Mouse (Mus musculus) embryonic facial prominence, embryonic 15.5 days (tissue): ENCODE results near the gene Runx3. TPM values are rescaled to one million over a fixed set of nuclear protein-coding genes. Genes with fewer than 3 reads are reported as not detected.
A peak's percentile ranks its signal among the peaks of the same experiment; 100 is the strongest.

Source experiments
- ATAC-seq: fragments of 200-750 bp; cut with Nextera tagmentation; 2 replicates; pipeline ENCODE4 v1.8.0; 2017; ENCODE audit warnings: low read depth, moderate TSS enrichment; ENCODE audit not compliant: insufficient number of reproducible peaks, low FRiP score, low TSS enrichment
- H3K27ac ChIP-seq: fragments of 300-500 bp; sonication (generic); replicated peaks from 2 replicates; pipeline ENCODE4 v1.5.1; 2015; ENCODE audit warnings: mild to moderate bottlenecking, inconsistent platforms
- H3K27me3 ChIP-seq: fragments of 300-500 bp; sonication (generic); 2 replicates; pipeline ENCODE4 v1.6.1; 2015; ENCODE audit warnings: inconsistent platforms
- H3K36me3 ChIP-seq: fragments of 300-500 bp; sonication (generic); 2 replicates; pipeline ENCODE4 v1.6.1; 2015; ENCODE audit warnings: mild to moderate bottlenecking, inconsistent platforms
- H3K4me1 ChIP-seq: fragments of 300-500 bp; sonication (generic); 2 replicates; pipeline ENCODE4 v1.6.1; 2015; ENCODE audit warnings: inconsistent platforms
- H3K4me2 ChIP-seq: fragments of 300-500 bp; sonication (generic); replicated peaks from 2 replicates; pipeline ENCODE4 v1.6.1; 2015; ENCODE audit warnings: mild to moderate bottlenecking, inconsistent platforms
- H3K4me3 ChIP-seq: fragments of 300-500 bp; sonication (generic); replicated peaks from 2 replicates; pipeline ENCODE4 v1.5.1; 2015; ENCODE audit warnings: mild to moderate bottlenecking, inconsistent platforms
- H3K9ac ChIP-seq: fragments of 300-500 bp; sonication (generic); 2 replicates; pipeline ENCODE4 v1.6.1; 2015; ENCODE audit warnings: inconsistent platforms
- H3K9me3 ChIP-seq: fragments of 300-500 bp; sonication (generic); replicated peaks from 2 replicates; pipeline ENCODE4 v1.6.1; 2016; ENCODE audit warnings: inconsistent platforms
- WGBS: fragments of 180-500 bp; shearing (Covaris S2); methylation state at CpG from one replicate; pipeline ENCODE4 v1.1.7; 2015; 5-methylcytosine and 5-hydroxymethylcytosine counted together
- polyA plus RNA-seq: library from polyadenylated mRNA; unstranded; fragments of >200 nt; fragmentation: Nextera tagmentation; extraction: Ambion mirVana; gene quantifications from 2 replicates; pipeline ENCODE4 v1.2.1, GENCODE M21; 2015

Runx3 gene
- polyA plus RNA-seq, 1 experiment from 2014 or later: 3.2 TPM

- 69% methylated on average over 13 of the region's 13 CpGs for whole genome bisulfite sequencing
- Histone ChIP-seq H3K27me3 (peaks cover 4% of the 10 kb centered on the region), H3K4me2 (no peak overlapping the region), H3K4me3 (no peak overlapping the region), H3K9ac (no peak overlapping the region), H3K9me3 (no peaks in the 10 kb centered on the region), H3K36me3 (no peaks in the 10 kb centered on the region), H3K4me1 (peaks cover 12% of the 10 kb centered on the region), H3K27ac (no peak overlapping the region)
- 0 out of 2 replicates have a peak, but pooled peaks have one; percentile 45 for ATAC-seq
Measured at GRCm38 (mm10) chr4:135090613-135091012, 29.8 kb upstream of the Runx3 start.

GRCm38 (mm10) chr4:135092871-135093270 is 27.6 kb upstream of the Runx3 start:
- Histone ChIP-seq H3K4me3 (no peak overlapping the region), H3K4me1 (peaks cover 15% of the 10 kb centered on the region), H3K27me3 (no peaks in the 10 kb centered on the region; the same call in none of the 2 replicates), H3K4me2 (no peak overlapping the region), H3K9me3 (no peaks in the 10 kb centered on the region), H3K27ac (no peak overlapping the region), H3K36me3 (no peaks in the 10 kb centered on the region), H3K9ac (no peak overlapping the region)
- ATAC-seq: no peak
- WGBS: 26% methylated on average over 3 of the region's 3 CpGs

- H3K4me1 ChIP-seq: peaks cover 8% of the 10 kb centered on the region
- no peak overlapping the region for H3K9ac ChIP-seq
- H3K27me3 ChIP-seq: no peaks in the 10 kb centered on the region; the same call in 1 of the 2 replicates
- 0 out of 2 replicates have a peak overlapping the region, but pooled peaks have one; percentile 28 for H3K27ac ChIP-seq
- no peak for ATAC-seq
- H3K4me2 ChIP-seq: no peak overlapping the region
- no peaks in the 10 kb centered on the region for H3K36me3 ChIP-seq
- no peaks in the 10 kb centered on the region for H3K9me3 ChIP-seq
- 62% methylated on average over 8 of the region's 8 CpGs for WGBS
- no peak overlapping the region for H3K4me3 ChIP-seq
Measured at GRCm38 (mm10) chr4:135095693-135096092, 24.8 kb upstream of the Runx3 start.

- no peak overlapping the region for H3K4me2 ChIP-seq
- H3K9ac ChIP-seq: no peak overlapping the region
- no peaks in the 10 kb centered on the region for H3K9me3 ChIP-seq
- H3K4me3 ChIP-seq: no peak overlapping the region
- 82% methylated on average over 17 of the region's 17 CpGs for WGBS
- peak; percentile 26; the same call in 1 of the 2 replicates for ATAC-seq
- H3K4me1 ChIP-seq: peaks cover 5% of the 10 kb centered on the region
- no peak overlapping the region for H3K27ac ChIP-seq
- H3K36me3 ChIP-seq: no peaks in the 10 kb centered on the region
- H3K27me3 ChIP-seq: peaks cover 6% of the 10 kb centered on the region; the same call in 1 of the 2 replicates
Measured at GRCm38 (mm10) chr4:135097910-135098891, 22.3 kb upstream of the Runx3 start.

GRCm38 (mm10) chr4:135102019-135102740 is 18.3 kb upstream of the Runx3 start:
- no peak overlapping the region for H3K27ac ChIP-seq
- H3K27me3 ChIP-seq: peaks cover 10% of the 10 kb centered on the region; the same call in 1 of the 2 replicates
- no peak overlapping the region for H3K9ac ChIP-seq
- ATAC-seq: no peak
- H3K9me3 ChIP-seq: no peaks in the 10 kb centered on the region
- H3K4me1 ChIP-seq: no peaks in the 10 kb centered on the region
- H3K4me3 ChIP-seq: no peak overlapping the region
- H3K36me3 ChIP-seq: no peaks in the 10 kb centered on the region
- WGBS: 73% methylated on average over 13 of the region's 13 CpGs
- no peak overlapping the region for H3K4me2 ChIP-seq

- WGBS: 20% methylated on average over 4 of the region's 4 CpGs
- Histone ChIP-seq H3K9me3 (no peaks in the 10 kb centered on the region), H3K27me3 (peaks cover 10% of the 10 kb centered on the region; the same call in 1 of the 2 replicates), H3K27ac (no peak overlapping the region), H3K4me3 (no peak overlapping the region), H3K4me1 (no peaks in the 10 kb centered on the region), H3K9ac (no peak overlapping the region), H3K36me3 (no peaks in the 10 kb centered on the region), H3K4me2 (no peak overlapping the region)
- ATAC-seq: no peak
Measured at GRCm38 (mm10) chr4:135102761-135103160, 17.7 kb upstream of the Runx3 start.

- 63% methylated on average over 5 of the region's 5 CpGs for WGBS
- Histone ChIP-seq H3K27me3 (peaks cover 10% of the 10 kb centered on the region; the same call in 1 of the 2 replicates), H3K36me3 (no peaks in the 10 kb centered on the region), H3K4me1 (no peaks in the 10 kb centered on the region), H3K27ac (no peak overlapping the region), H3K4me2 (no peak overlapping the region), H3K9ac (no peak overlapping the region), H3K9me3 (no peaks in the 10 kb centered on the region), H3K4me3 (no peak overlapping the region)
- ATAC-seq: no peak
Measured at GRCm38 (mm10) chr4:135103800-135104199, 16.7 kb upstream of the Runx3 start.

GRCm38 (mm10) chr4:135106968-135107367 is 13.5 kb upstream of the Runx3 start:
- peaks cover 10% of the 10 kb centered on the region; the same call in 1 of the 2 replicates for H3K27me3 ChIP-seq
- H3K4me2 ChIP-seq: no peak overlapping the region
- ATAC-seq: no peak
- no peaks in the 10 kb centered on the region for H3K4me1 ChIP-seq
- H3K36me3 ChIP-seq: no peaks in the 10 kb centered on the region
- H3K9me3 ChIP-seq: no peaks in the 10 kb centered on the region
- H3K4me3 ChIP-seq: no peak overlapping the region
- WGBS: 24% methylated on average over 4 of the region's 4 CpGs
- H3K27ac ChIP-seq: no peak overlapping the region
- no peak overlapping the region for H3K9ac ChIP-seq

GRCm38 (mm10) chr4:135108666-135109065 is 11.8 kb upstream of the Runx3 start:
- Histone ChIP-seq H3K9me3 (no peaks in the 10 kb centered on the region), H3K36me3 (no peaks in the 10 kb centered on the region), H3K4me1 (no peaks in the 10 kb centered on the region), H3K4me3 (no peak overlapping the region), H3K27ac (no peak overlapping the region), H3K9ac (no peak overlapping the region), H3K4me2 (no peak overlapping the region), H3K27me3 (0 out of 2 replicates have a peak, but pooled peaks cover 3% of the 10 kb centered on the region)
- no peak for ATAC-seq
- 72% methylated on average over 3 of the region's 3 CpGs for WGBS

- WGBS: 83% methylated on average over 8 of the region's 8 CpGs
- no peaks in the 10 kb centered on the region for H3K36me3 ChIP-seq
- no peak overlapping the region for H3K4me3 ChIP-seq
- no peaks in the 10 kb centered on the region for H3K9me3 ChIP-seq
- H3K4me2 ChIP-seq: no peak overlapping the region
- ATAC-seq: peak; percentile 68; the same call in 1 of the 2 replicates
- no peak overlapping the region for H3K27ac ChIP-seq
- no peak overlapping the region for H3K9ac ChIP-seq
- H3K4me1 ChIP-seq: no peaks in the 10 kb centered on the region
- no peaks in the 10 kb centered on the region for H3K27me3 ChIP-seq
Measured at GRCm38 (mm10) chr4:135113656-135114055, 6.8 kb upstream of the Runx3 start.

- H3K36me3 ChIP-seq: no peaks in the 10 kb centered on the region
- no peaks in the 10 kb centered on the region for H3K27me3 ChIP-seq
- H3K9ac ChIP-seq: no peak overlapping the region
- no peaks in the 10 kb centered on the region for H3K4me1 ChIP-seq
- no peak overlapping the region for H3K4me3 ChIP-seq
- no peak overlapping the region for H3K27ac ChIP-seq
- ATAC-seq: no peak
- no peak overlapping the region for H3K4me2 ChIP-seq
- WGBS: 75% methylated on average over 10 of the region's 10 CpGs
- no peaks in the 10 kb centered on the region for H3K9me3 ChIP-seq
Measured at GRCm38 (mm10) chr4:135114301-135114700, 6.2 kb upstream of the Runx3 start.
